Mouse (Mus musculus): ENCODE data around the gene Cisd2. TPM values are rescaled to one million over a fixed set of nuclear protein-coding genes. Genes with fewer than 3 reads are reported as not detected.

The Cisd2 gene
- polyA plus RNA-seq, 2 experiments: 16.5 to 22.3 TPM

DNA sequence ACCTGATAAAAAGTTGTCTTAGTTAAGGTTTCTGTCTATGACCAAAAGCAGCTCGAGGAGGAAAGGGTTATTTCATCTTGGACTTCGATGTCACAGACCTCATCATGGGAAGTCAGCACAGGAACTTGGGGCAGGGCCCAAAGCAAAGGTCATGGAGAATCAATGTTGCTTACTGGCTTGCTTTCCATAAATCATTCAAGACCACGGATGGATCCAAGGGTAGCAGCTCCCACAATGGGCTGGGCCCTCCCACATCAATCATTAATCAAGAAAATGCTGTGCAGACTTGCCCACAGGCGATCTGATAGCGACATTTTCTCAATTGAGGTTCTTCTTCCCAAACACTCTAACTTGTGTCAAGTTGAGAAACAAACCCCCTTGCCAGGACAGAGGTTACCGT is 27.6 kb downstream of the Cisd2 start:
- H3K27me3 ChIP-seq (ENCODE audit: control insufficient read depth, insufficient read depth, low read length): no peaks in the 10 kb centered on the region
- 37% methylated on average over 6 of the region's 6 CpGs for WGBS (ENCODE audit: insufficient replicate concordance)
- H3K9ac ChIP-seq (replicated peaks): no peak overlapping the region
- ATAC-seq (ENCODE audit: insufficient read depth) (no peak), DNase-seq (ENCODE audit: low read depth in 3 of 3, low spot score in 3 of 3) (no peak)
- no peaks in the 10 kb centered on the region for H3K36me3 ChIP-seq (replicated peaks; ENCODE audit: control insufficient read depth, insufficient read depth, low read depth)
- no peak overlapping the region for H3K4me2 ChIP-seq (ENCODE audit: low read depth)
- no peak for TF ChIP-seq EP300 (IDR thresholded peaks at IDR 0.05; ENCODE audit: low read depth)
- TF ChIP-seq CTCF (IDR thresholded peaks at IDR 0.05; ENCODE audit: low read depth): no peak
- no peak overlapping the region for H3K27ac ChIP-seq
- peaks cover 0 to 2% of the 10 kb centered on the region in 2 experiments; a peak in 1 of 4 replicates for H3K4me1 ChIP-seq (replicated peaks; ENCODE audit: control insufficient read depth in 2 of 2, insufficient read depth in 2 of 2, low read length in 1 of 2)
- H3K9me3 ChIP-seq (ENCODE audit: control insufficient read depth, low read length): no peaks in the 10 kb centered on the region
- H3K4me3 ChIP-seq (ENCODE audit: insufficient read depth in 1 of 2, low read depth in 2 of 2, low read length in 2 of 2): no peak overlapping the region

DNA sequence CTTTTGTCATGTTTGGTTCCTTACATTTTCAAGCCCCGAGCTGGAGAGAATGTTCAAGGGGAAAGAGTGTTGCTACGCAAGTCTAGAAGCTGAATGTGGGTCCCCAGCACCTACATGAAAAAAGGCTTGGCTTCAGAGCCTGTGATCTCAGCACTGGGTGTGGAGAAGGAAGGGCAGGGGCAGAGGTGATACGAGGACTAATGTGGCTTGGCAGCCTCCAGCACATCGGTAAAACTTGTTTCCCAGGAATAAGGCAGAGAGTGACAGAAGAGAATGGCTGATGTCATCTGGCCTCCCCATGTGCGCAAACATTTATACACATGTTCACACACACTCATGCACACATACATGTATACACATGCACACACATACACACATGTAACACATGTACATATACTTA is 28.6 kb downstream of the Cisd2 start:
- Histone ChIP-seq H3K9me3 (ENCODE audit: control insufficient read depth, low read length) (no peaks in the 10 kb centered on the region), H3K27me3 (ENCODE audit: control insufficient read depth, insufficient read depth, low read length) (no peaks in the 10 kb centered on the region), H3K9ac (replicated peaks) (no peak overlapping the region), H3K4me1 (replicated peaks; ENCODE audit: control insufficient read depth in 2 of 2, insufficient read depth in 2 of 2, low read length in 1 of 2) (peaks cover 0 to 2% of the 10 kb centered on the region in 2 experiments; a peak in 1 of 4 replicates), H3K27ac (no peak overlapping the region), H3K4me2 (ENCODE audit: low read depth) (no peak overlapping the region), H3K4me3 (ENCODE audit: insufficient read depth in 1 of 2, low read depth in 2 of 2, low read length in 2 of 2) (no peak overlapping the region), H3K36me3 (replicated peaks; ENCODE audit: control insufficient read depth, insufficient read depth, low read depth) (no peaks in the 10 kb centered on the region)
- ATAC-seq (ENCODE audit: insufficient read depth) (no peak), DNase-seq (ENCODE audit: low read depth in 3 of 3, low spot score in 3 of 3) (no peak)
- TF ChIP-seq EP300 (IDR thresholded peaks at IDR 0.05; ENCODE audit: low read depth): no peak
- TF ChIP-seq CTCF (IDR thresholded peaks at IDR 0.05; ENCODE audit: low read depth): no peak
- 67% methylated on average over 5 of the region's 5 CpGs for WGBS (ENCODE audit: insufficient replicate concordance)

DNA sequence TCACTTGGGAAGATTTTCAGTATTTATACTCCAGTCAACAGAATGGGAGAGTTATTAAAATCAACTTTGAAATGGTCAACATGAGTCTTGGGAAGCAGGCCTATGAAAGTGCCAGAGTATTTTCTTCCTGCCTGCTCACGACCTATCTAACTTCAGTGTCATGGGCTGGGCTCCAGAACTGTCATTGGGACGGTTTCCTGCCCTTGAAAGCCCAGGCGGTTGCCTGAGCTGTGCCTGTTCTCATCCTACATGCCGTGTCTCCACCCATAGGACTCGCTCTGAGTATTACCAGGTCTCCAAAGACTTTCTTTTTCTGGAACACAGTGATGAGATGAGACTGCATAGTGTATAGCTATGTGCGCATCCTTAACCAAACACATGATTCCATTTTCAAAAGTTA is 30.5 kb downstream of the Cisd2 start:
- WGBS (ENCODE audit: insufficient replicate concordance): 51% methylated on average over 6 of the region's 6 CpGs
- no peak for DNase-seq (ENCODE audit: low read depth in 3 of 3, low spot score in 3 of 3)
- H3K36me3 ChIP-seq (replicated peaks; ENCODE audit: control insufficient read depth, insufficient read depth, low read depth): no peaks in the 10 kb centered on the region
- TF ChIP-seq CTCF (IDR thresholded peaks at IDR 0.05; ENCODE audit: low read depth) (no peak), EP300 (IDR thresholded peaks at IDR 0.05; ENCODE audit: low read depth) (no peak)
- no peak overlapping the region for H3K4me3 ChIP-seq (ENCODE audit: insufficient read depth in 1 of 2, low read depth in 2 of 2, low read length in 2 of 2)
- no peak overlapping the region for H3K4me2 ChIP-seq (ENCODE audit: low read depth)
- no peak overlapping the region for H3K9ac ChIP-seq (replicated peaks)
- no peak overlapping the region for H3K27ac ChIP-seq
- H3K9me3 ChIP-seq (ENCODE audit: control insufficient read depth, low read length): no peaks in the 10 kb centered on the region
- no peak for ATAC-seq (ENCODE audit: insufficient read depth)
- H3K27me3 ChIP-seq (ENCODE audit: control insufficient read depth, insufficient read depth, low read length): no peaks in the 10 kb centered on the region
- H3K4me1 ChIP-seq (replicated peaks; ENCODE audit: control insufficient read depth in 2 of 2, insufficient read depth in 2 of 2, low read length in 1 of 2): peaks cover 0 to 2% of the 10 kb centered on the region in 2 experiments; a peak in 1 of 4 replicates

DNA sequence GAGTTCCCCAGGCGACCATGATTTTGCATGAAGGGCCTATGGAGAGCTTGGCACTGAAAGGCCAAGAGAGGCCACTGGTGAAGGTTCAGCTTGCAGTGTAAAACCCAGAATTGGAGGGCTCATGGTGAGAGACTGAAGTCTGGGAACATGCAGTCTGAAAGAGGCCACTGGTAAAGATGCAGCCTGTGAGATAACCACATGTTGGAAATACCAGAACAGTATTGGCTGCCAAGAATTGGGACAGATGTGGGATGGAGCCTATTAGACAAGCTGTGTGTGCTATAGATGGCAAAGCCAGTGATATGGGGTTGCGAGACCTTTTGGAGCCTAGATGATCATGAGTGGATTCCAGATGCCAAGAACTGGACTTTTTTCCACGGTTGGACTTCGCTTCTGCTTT is 43.9 kb downstream of the Cisd2 start:
- Histone ChIP-seq H3K27ac (no peak overlapping the region), H3K4me3 (ENCODE audit: insufficient read depth in 1 of 2, low read depth in 2 of 2, low read length in 2 of 2) (no peak overlapping the region), H3K9me3 (ENCODE audit: control insufficient read depth, low read length) (no peaks in the 10 kb centered on the region), H3K36me3 (replicated peaks; ENCODE audit: control insufficient read depth, insufficient read depth, low read depth) (no peaks in the 10 kb centered on the region), H3K27me3 (ENCODE audit: control insufficient read depth, insufficient read depth, low read length) (no peaks in the 10 kb centered on the region), H3K4me1 (replicated peaks; ENCODE audit: control insufficient read depth in 2 of 2, insufficient read depth in 2 of 2, low read length in 1 of 2) (no peaks in the 10 kb centered on the region), H3K9ac (replicated peaks) (no peak overlapping the region), H3K4me2 (ENCODE audit: low read depth) (no peak overlapping the region)
- 65% methylated on average over 4 of the region's 4 CpGs for WGBS (ENCODE audit: insufficient replicate concordance)
- TF ChIP-seq CTCF (IDR thresholded peaks at IDR 0.05; ENCODE audit: low read depth): no peak
- no peak for TF ChIP-seq EP300 (IDR thresholded peaks at IDR 0.05; ENCODE audit: low read depth)
- DNase-seq (ENCODE audit: low read depth in 3 of 3, low spot score in 3 of 3): no peak
- no peak for ATAC-seq (ENCODE audit: insufficient read depth)

DNA sequence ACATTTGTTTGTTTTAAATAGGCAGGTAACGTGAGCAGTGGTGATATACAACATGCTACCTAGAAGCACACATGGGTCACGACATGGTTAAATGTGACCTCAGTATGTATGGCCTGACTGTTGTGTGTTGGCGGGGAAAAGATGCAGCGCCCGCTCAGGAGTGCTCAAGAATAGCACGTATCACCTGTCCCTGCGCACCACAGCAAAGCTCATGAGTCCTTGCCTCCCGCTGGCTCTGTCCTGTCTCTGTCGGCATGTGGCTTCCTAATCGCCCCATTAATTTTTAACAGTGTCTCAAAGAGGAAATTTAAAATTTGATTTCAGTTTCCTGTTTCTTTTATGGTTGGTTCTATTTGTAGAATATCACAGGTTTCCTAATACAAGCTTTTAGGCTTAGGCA is 46.3 kb downstream of the Cisd2 start:
- H3K4me1 ChIP-seq (replicated peaks; ENCODE audit: control insufficient read depth in 2 of 2, insufficient read depth in 2 of 2, low read length in 1 of 2): no peaks in the 10 kb centered on the region
- no peak overlapping the region for H3K9ac ChIP-seq (replicated peaks)
- H3K9me3 ChIP-seq (ENCODE audit: control insufficient read depth, low read length): no peaks in the 10 kb centered on the region
- no peak overlapping the region for H3K4me2 ChIP-seq (ENCODE audit: low read depth)
- ATAC-seq (ENCODE audit: insufficient read depth) (no peak), DNase-seq (ENCODE audit: low read depth in 3 of 3, low spot score in 3 of 3) (no peak)
- 66% methylated on average over 10 of the region's 10 CpGs for WGBS (ENCODE audit: insufficient replicate concordance)
- H3K27me3 ChIP-seq (ENCODE audit: control insufficient read depth, insufficient read depth, low read length): no peaks in the 10 kb centered on the region
- no peak for TF ChIP-seq EP300 (IDR thresholded peaks at IDR 0.05; ENCODE audit: low read depth)
- no peak for TF ChIP-seq CTCF (IDR thresholded peaks at IDR 0.05; ENCODE audit: low read depth)
- no peak overlapping the region for H3K4me3 ChIP-seq (ENCODE audit: insufficient read depth in 1 of 2, low read depth in 2 of 2, low read length in 2 of 2)
- no peak overlapping the region for H3K27ac ChIP-seq
- no peaks in the 10 kb centered on the region for H3K36me3 ChIP-seq (replicated peaks; ENCODE audit: control insufficient read depth, insufficient read depth, low read depth)
